Mouse (Mus musculus) forebrain, embryonic 11.5 days (tissue): ENCODE measurements around the gene Lbh. TPM values are rescaled to one million over a fixed set of nuclear protein-coding genes. Genes with fewer than 3 reads are reported as not detected.

ENCODE experiments used
- ATAC-seq: fragments of 200-750 bp; cut with Nextera tagmentation; replicated peaks from 2 replicates; pipeline ENCODE4 v1.8.0; 2017; ENCODE audit warnings: moderate TSS enrichment; ENCODE audit not compliant: low FRiP score
- DNase-seq: peaks from one replicate; pipeline ENCODE4 v3.0.0-alpha.2; 2017; ENCODE audit warnings: low spot score
- H3K27ac ChIP-seq: fragments of 300-500 bp; sonication (generic); 2 replicates; pipeline ENCODE4 v1.5.1; 2014; ENCODE audit warnings: low read depth, low read length
- H3K27me3 ChIP-seq: fragments of 300-500 bp; sonication (generic); 2 replicates; pipeline ENCODE4 v1.6.1; 2014; ENCODE audit warnings: mild to moderate bottlenecking, low read length, mixed read lengths; ENCODE audit not compliant: control insufficient read depth, insufficient read depth
- H3K36me3 ChIP-seq: fragments of 300-500 bp; sonication (generic); 2 replicates; pipeline ENCODE4 v1.6.1; 2014; ENCODE audit warnings: mild to moderate bottlenecking, low read length, moderate library complexity, mixed read lengths; ENCODE audit not compliant: control insufficient read depth, insufficient read depth
- H3K4me1 ChIP-seq: fragments of 300-500 bp; sonication (generic); replicated peaks from 2 replicates; pipeline ENCODE4 v1.6.1; 2014; ENCODE audit warnings: low read length, mixed read lengths; ENCODE audit not compliant: control insufficient read depth, insufficient read depth
- H3K4me2 ChIP-seq: fragments of 300-500 bp; sonication (generic); 2 replicates; pipeline ENCODE4 v1.6.1; 2014; ENCODE audit warnings: low read depth, mild to moderate bottlenecking, low read length, moderate library complexity, mixed read lengths; ENCODE audit not compliant: severe bottlenecking
- H3K4me3 ChIP-seq: fragments of 300-500 bp; sonication (generic); 2 replicates; pipeline ENCODE4 v1.5.1; 2014; ENCODE audit warnings: low read depth, low read length
- H3K9ac ChIP-seq: fragments of 300-500 bp; sonication (generic); 2 replicates; pipeline ENCODE4 v1.6.1; 2014; ENCODE audit warnings: low read length
- H3K9me3 ChIP-seq: fragments of 300-500 bp; sonication (generic); 2 replicates; pipeline ENCODE4 v1.6.1; 2016; ENCODE audit warnings: low read length, mixed read lengths; ENCODE audit not compliant: control insufficient read depth
- WGBS: fragments of 180-500 bp; shearing (Covaris S2); extraction: QIAGEN DNeasy Blood & Tissue Kit; methylation state at CpG from one replicate; pipeline ENCODE4 v1.1.7; 2014; 5-methylcytosine and 5-hydroxymethylcytosine counted together
- polyA plus RNA-seq: library from polyadenylated mRNA; unstranded; fragments of >200 nt; fragmentation: Nextera tagmentation; extraction: Ambion mirVana; gene quantifications from 2 replicates; pipeline ENCODE4 v1.2.1, GENCODE M21; 2014

Lbh gene
- polyA plus RNA-seq, 1 experiment from 2014 or later = 2.9 TPM

GRCm38 (mm10) chr17:72917241-72918030 lies 669 bp upstream of the Lbh start:
- WGBS = 1% methylated on average over 37 of the region's 37 CpGs
- peak; percentile 73 for DNase-seq
- H3K27me3 ChIP-seq = no peaks in the 10 kb centered on the region; the same call in 1 of the 2 replicates
- H3K9ac ChIP-seq = peak overlapping the region; percentile 87
- peak; percentile 23 for ATAC-seq
- H3K4me3 ChIP-seq = peak overlapping the region; percentile 62
- no peaks in the 10 kb centered on the region for H3K36me3 ChIP-seq
- H3K9me3 ChIP-seq = no peaks in the 10 kb centered on the region
- H3K4me2 ChIP-seq = peak overlapping the region; percentile 81
- peaks cover 2% of the 10 kb centered on the region; the same call in 1 of the 2 replicates for H3K4me1 ChIP-seq
- H3K27ac ChIP-seq = no peak overlapping the region

GRCm38 (mm10) chr17:72918571-72919541 lies 751 bp downstream of the Lbh start:
- under 1% methylated on average over 54 of the region's 54 CpGs for WGBS
- Histone ChIP-seq H3K27ac (peak overlapping the region; percentile 66), H3K36me3 (no peaks in the 10 kb centered on the region), H3K4me3 (peak overlapping the region; percentile 62), H3K9ac (peak overlapping the region; percentile 87), H3K9me3 (no peaks in the 10 kb centered on the region), H3K27me3 (no peaks in the 10 kb centered on the region; the same call in 1 of the 2 replicates), H3K4me1 (peaks cover 2% of the 10 kb centered on the region; the same call in 1 of the 2 replicates), H3K4me2 (peak overlapping the region; percentile 81)
- peak; percentile 83 for DNase-seq
- peak; percentile 60 for ATAC-seq

GRCm38 (mm10) chr17:72919641-72920040 lies 1.5 kb downstream of the Lbh start:
- Histone ChIP-seq H3K27ac (no peak overlapping the region), H3K4me1 (peaks cover 2% of the 10 kb centered on the region; the same call in 1 of the 2 replicates), H3K9me3 (no peaks in the 10 kb centered on the region), H3K27me3 (no peaks in the 10 kb centered on the region; the same call in 1 of the 2 replicates), H3K36me3 (no peaks in the 10 kb centered on the region), H3K9ac (peak overlapping the region; percentile 87; the same call in 1 of the 2 replicates), H3K4me3 (peak overlapping the region; percentile 62), H3K4me2 (peak overlapping the region; percentile 81)
- peak; percentile 54 for DNase-seq
- ATAC-seq = no peak
- 10% methylated on average over 3 of the region's 3 CpGs for WGBS

GRCm38 (mm10) chr17:72920430-72920829 lies 2.3 kb downstream of the Lbh start:
- 19% methylated on average over 2 of the region's 2 CpGs for WGBS
- DNase-seq (peak; percentile 50), ATAC-seq (no peak)
- Histone ChIP-seq H3K36me3 (no peaks in the 10 kb centered on the region), H3K9me3 (no peaks in the 10 kb centered on the region), H3K4me1 (peaks cover 5% of the 10 kb centered on the region; the same call in 1 of the 2 replicates), H3K4me2 (peak overlapping the region; percentile 35; the same call in 1 of the 2 replicates), H3K27me3 (no peaks in the 10 kb centered on the region; the same call in 1 of the 2 replicates), H3K4me3 (no peak overlapping the region), H3K27ac (no peak overlapping the region), H3K9ac (no peak overlapping the region)

GRCm38 (mm10) chr17:72920971-72921370 lies 2.9 kb downstream of the Lbh start:
- no peak overlapping the region for H3K9ac ChIP-seq

GRCm38 (mm10) chr17:72922206-72922605 lies 4.1 kb downstream of the Lbh start:
- Histone ChIP-seq H3K36me3 (no peaks in the 10 kb centered on the region), H3K27ac (no peak overlapping the region)
- peak; percentile 27 for DNase-seq

More at GRCm38 (mm10) chr17:72920971-72921370, 2.9 kb downstream of the Lbh start:
- WGBS = 55% methylated on average over 9 of the region's 9 CpGs
- ATAC-seq (no peak), DNase-seq (peak; percentile 46)
- H3K27me3 ChIP-seq = no peaks in the 10 kb centered on the region
- peak overlapping the region; percentile 35; the same call in 1 of the 2 replicates for H3K4me2 ChIP-seq
- no peaks in the 10 kb centered on the region for H3K9me3 ChIP-seq
- no peaks in the 10 kb centered on the region for H3K36me3 ChIP-seq
- peaks cover 9% of the 10 kb centered on the region; the same call in 1 of the 2 replicates for H3K4me1 ChIP-seq
- H3K4me3 ChIP-seq = no peak overlapping the region
- no peak overlapping the region for H3K27ac ChIP-seq

GRCm38 (mm10) chr17:72923283-72923682 lies 5.2 kb downstream of the Lbh start:
- no peak for ATAC-seq
- no peaks in the 10 kb centered on the region for H3K9me3 ChIP-seq
- no peaks in the 10 kb centered on the region for H3K36me3 ChIP-seq
- peak; percentile 38 for DNase-seq
- H3K9ac ChIP-seq = no peak overlapping the region
- H3K27me3 ChIP-seq = no peaks in the 10 kb centered on the region
- no peak overlapping the region for H3K4me2 ChIP-seq
- WGBS = 88% methylated on average over 4 of the region's 4 CpGs
- H3K4me3 ChIP-seq = no peak overlapping the region
- H3K4me1 ChIP-seq = peaks cover 9% of the 10 kb centered on the region; the same call in 1 of the 2 replicates
- H3K27ac ChIP-seq = no peak overlapping the region

More at GRCm38 (mm10) chr17:72922206-72922605, 4.1 kb downstream of the Lbh start:
- Histone ChIP-seq H3K9me3 (no peaks in the 10 kb centered on the region), H3K27me3 (no peaks in the 10 kb centered on the region), H3K4me3 (no peak overlapping the region), H3K4me2 (no peak overlapping the region), H3K4me1 (peaks cover 9% of the 10 kb centered on the region; the same call in 1 of the 2 replicates), H3K9ac (no peak overlapping the region)
- 81% methylated on average over 5 of the region's 5 CpGs for WGBS
- no peak for ATAC-seq

- Histone ChIP-seq H3K9ac (no peak overlapping the region), H3K4me2 (no peak overlapping the region), H3K36me3 (no peaks in the 10 kb centered on the region), H3K4me3 (no peak overlapping the region), H3K4me1 (peaks cover 9% of the 10 kb centered on the region; the same call in 1 of the 2 replicates), H3K27ac (no peak overlapping the region), H3K27me3 (no peaks in the 10 kb centered on the region), H3K9me3 (no peaks in the 10 kb centered on the region)
- 81% methylated on average over 8 of the region's 8 CpGs for WGBS
- peak; percentile 22 for DNase-seq
- no peak for ATAC-seq
Measured at GRCm38 (mm10) chr17:72924295-72924694, 6.2 kb downstream of the Lbh start.
